Mouse (Mus musculus) fibroblast of lung, adult 2 months (primary cell): ENCODE results near the gene Hnf1b.

ENCODE experiments used
- DNase-seq: peaks from one replicate; pipeline ENCODE4 v3.0.0-alpha.2; 2011; ENCODE audit warnings: low read depth

Gene Hnf1b

GRCm38 (mm10) chr11:83853221-83853792 lies 3.4 kb downstream of the Hnf1b start:
- DNase-seq: no peak

GRCm38 (mm10) chr11:83854091-83854490 lies 4.2 kb downstream of the Hnf1b start:
- DNase-seq: no peak

- DNase-seq: no peak
These were observed 4.8 kb downstream of the Hnf1b start for GRCm38 (mm10) chr11:83854707-83855106.

- no peak for DNase-seq
These were observed 7.4 kb downstream of the Hnf1b start for GRCm38 (mm10) chr11:83857256-83857655.

GRCm38 (mm10) chr11:83865286-83865685 lies 15.4 kb downstream of the Hnf1b start:
- DNase-seq: no peak

- no peak for DNase-seq
These were observed 17.7 kb downstream of the Hnf1b start for GRCm38 (mm10) chr11:83867571-83867970.

GRCm38 (mm10) chr11:83869147-83869546 lies 19.3 kb downstream of the Hnf1b start:
- no peak for DNase-seq

- no peak for DNase-seq
These were observed 19.8 kb downstream of the Hnf1b start for GRCm38 (mm10) chr11:83869686-83870085.

- no peak for DNase-seq
These were observed 22.1 kb downstream of the Hnf1b start for GRCm38 (mm10) chr11:83871780-83872554.

- no peak for DNase-seq
These were observed 23.6 kb downstream of the Hnf1b start for GRCm38 (mm10) chr11:83873509-83873908.

GRCm38 (mm10) chr11:83876630-83877029 lies 26.8 kb downstream of the Hnf1b start:
- DNase-seq: no peak

- no peak for DNase-seq
These were observed 27.9 kb downstream of the Hnf1b start for GRCm38 (mm10) chr11:83877765-83878164.

- DNase-seq: no peak
These were observed 28.6 kb downstream of the Hnf1b start for GRCm38 (mm10) chr11:83878417-83878952.

GRCm38 (mm10) chr11:83879130-83879529 lies 29.3 kb downstream of the Hnf1b start:
- no peak for DNase-seq

- no peak for DNase-seq
These were observed 31.6 kb downstream of the Hnf1b start for GRCm38 (mm10) chr11:83881438-83881837.

GRCm38 (mm10) chr11:83882552-83882951 lies 32.7 kb downstream of the Hnf1b start:
- no peak for DNase-seq

GRCm38 (mm10) chr11:83883074-83883473 lies 33.2 kb downstream of the Hnf1b start:
- DNase-seq: no peak

- DNase-seq: no peak
These were observed 33.9 kb downstream of the Hnf1b start for GRCm38 (mm10) chr11:83883812-83884211.

- DNase-seq: no peak
These were observed 35.3 kb downstream of the Hnf1b start for GRCm38 (mm10) chr11:83885175-83885574.

GRCm38 (mm10) chr11:83886746-83887145 lies 36.9 kb downstream of the Hnf1b start:
- no peak for DNase-seq

- no peak for DNase-seq
These were observed 41.5 kb downstream of the Hnf1b start for GRCm38 (mm10) chr11:83891366-83891765.

- no peak for DNase-seq
These were observed 43.5 kb downstream of the Hnf1b start for GRCm38 (mm10) chr11:83893325-83893724.
